Mouse (Mus musculus) thymus, adult 18-20 months (tissue): ENCODE data around the gene Osbpl8.
"Not testable (repeated sequence)": the region's sequence is repeated elsewhere in the genome, so short reads cannot be mapped to it uniquely, and the experiment has no call there.

Experiments used
- DNase-seq, 2 experiments: peaks; one replicate each; pipeline ENCODE4 v3.0.0; 2022; ENCODE audit warnings: mixed read lengths in 2 of 2

The Osbpl8 gene

GRCm38 (mm10) chr10:111164304-111165218, at the start of gene Osbpl8:
TSS of gene Osbpl8 (plus strand) at chr10:111164752.
- peak; percentile 98 to 99 for DNase-seq

GRCm38 (mm10) chr10:111117198-111117845, 47.2 kb upstream of the Osbpl8 start:
- DNase-seq: no peak

GRCm38 (mm10) chr10:111118292-111118691, 46.3 kb upstream of the Osbpl8 start:
- no peak for DNase-seq

- DNase-seq: no peak
Observed at GRCm38 (mm10) chr10:111118991-111119650, 45.4 kb upstream of the Osbpl8 start.

GRCm38 (mm10) chr10:111119756-111120155, 44.8 kb upstream of the Osbpl8 start:
- DNase-seq: no peak

GRCm38 (mm10) chr10:111122864-111123398, 41.6 kb upstream of the Osbpl8 start:
- DNase-seq: no peak

- no peak for DNase-seq
Observed at GRCm38 (mm10) chr10:111124175-111124574, 40.4 kb upstream of the Osbpl8 start.

GRCm38 (mm10) chr10:111124767-111125315, 39.7 kb upstream of the Osbpl8 start:
- DNase-seq: no peak

GRCm38 (mm10) chr10:111127388-111127787, 37.2 kb upstream of the Osbpl8 start:
- no peak for DNase-seq

GRCm38 (mm10) chr10:111128493-111128892, 36.1 kb upstream of the Osbpl8 start:
- no peak for DNase-seq

GRCm38 (mm10) chr10:111129867-111130620, 34.5 kb upstream of the Osbpl8 start:
- DNase-seq: no peak

- no peak for DNase-seq
Observed at GRCm38 (mm10) chr10:111130872-111131271, 33.7 kb upstream of the Osbpl8 start.

GRCm38 (mm10) chr10:111133271-111133670, 31.3 kb upstream of the Osbpl8 start:
- DNase-seq: no peak

- DNase-seq: no peak
Observed at GRCm38 (mm10) chr10:111133936-111134335, 30.6 kb upstream of the Osbpl8 start.

- DNase-seq: no peak
Observed at GRCm38 (mm10) chr10:111134412-111134957, 30.1 kb upstream of the Osbpl8 start.

- not testable (repeated sequence) for DNase-seq
Observed at GRCm38 (mm10) chr10:111136306-111136705, 28.2 kb upstream of the Osbpl8 start.

GRCm38 (mm10) chr10:111137905-111138304, 26.6 kb upstream of the Osbpl8 start:
- DNase-seq: no peak

- no peak for DNase-seq
Observed at GRCm38 (mm10) chr10:111139170-111139569, 25.4 kb upstream of the Osbpl8 start.

GRCm38 (mm10) chr10:111139881-111140280, 24.7 kb upstream of the Osbpl8 start:
- no peak for DNase-seq

GRCm38 (mm10) chr10:111144371-111144959, 20.1 kb upstream of the Osbpl8 start:
- no peak for DNase-seq

GRCm38 (mm10) chr10:111149761-111150160, 14.8 kb upstream of the Osbpl8 start:
- DNase-seq: no peak
